Mouse (Mus musculus) MEL (cell line): ENCODE data around the gene Gm49388. TPM values are rescaled to one million over a fixed set of nuclear protein-coding genes. Genes with fewer than 3 reads are reported as not detected.

Source experiments
- DNase-seq: peaks from one replicate; pipeline ENCODE4 v3.0.0; 2011; ENCODE audit warnings: low read depth, low spot score
- H3K27ac ChIP-seq: 2 replicates; pipeline ENCODE4 v1.5.1; 2012; ENCODE audit warnings: low read depth, mild to moderate bottlenecking, control low read depth, low read length, moderate library complexity; ENCODE audit not compliant: control insufficient read depth
- H3K27me3 ChIP-seq, 2 experiments: fragments of 150-350 bp in 1 of 2; sonication (generic) in 1 of 2; 2 replicates each; pipeline ENCODE4 v1.6.1; 2012; ENCODE audit warnings: low read length in 2 of 2, mild to moderate bottlenecking in 2 of 2, improper control_type of control experiment in 1 of 2, moderate library complexity in 1 of 2; ENCODE audit not compliant: insufficient read depth in 2 of 2, control insufficient read depth in 1 of 2
- H3K36me3 ChIP-seq, 2 experiments: 2 replicates each; pipeline ENCODE4 v1.6.1; 2012 to 2014; ENCODE audit warnings: low read length in 2 of 2, improper control_type of control experiment in 1 of 2, inconsistent platforms in 1 of 2, mild to moderate bottlenecking in 1 of 2; ENCODE audit not compliant: insufficient read depth in 2 of 2, control insufficient read depth in 1 of 2
- H3K4me1 ChIP-seq, 2 experiments: fragments of 150-350 bp in 1 of 2; sonication (generic) in 1 of 2; 2 replicates each; pipeline ENCODE4 v1.6.1; 2012; ENCODE audit warnings: low read length in 2 of 2, improper control_type of control experiment in 1 of 2, mild to moderate bottlenecking in 1 of 2; ENCODE audit not compliant: insufficient read depth in 2 of 2, control insufficient read depth in 1 of 2
- H3K4me3 ChIP-seq, 2 experiments: fragments of 150-350 bp in 1 of 2; sonication (generic) in 1 of 2; 2 replicates each; pipeline ENCODE4 v1.5.1; 2012; ENCODE audit warnings: low read depth in 2 of 2, low read length in 2 of 2, mild to moderate bottlenecking in 2 of 2, moderate library complexity in 2 of 2, control low read depth in 1 of 2, improper control_type of control experiment in 1 of 2; ENCODE audit not compliant: control insufficient read depth in 1 of 2, insufficient read depth in 1 of 2
- H3K79me2 ChIP-seq: 2 replicates; pipeline ENCODE4 v1.6.1; 2012; ENCODE audit warnings: mild to moderate bottlenecking, low read length, moderate library complexity; ENCODE audit not compliant: control insufficient read depth, poor library complexity, insufficient read depth
- H3K9ac ChIP-seq: 2 replicates; pipeline ENCODE4 v1.6.1; 2012; ENCODE audit warnings: low read depth, mild to moderate bottlenecking, control low read depth, low read length, moderate library complexity; ENCODE audit not compliant: control insufficient read depth, poor library complexity, severe bottlenecking
- H3K9me3 ChIP-seq: fragments of 150-350 bp; sonication (generic); replicated peaks from 2 replicates; pipeline ENCODE4 v1.6.1; 2012; ENCODE audit warnings: mild to moderate bottlenecking, low read length, improper control_type of control experiment, moderate library complexity; ENCODE audit not compliant: insufficient read depth
- BHLHE40 ChIP-seq: IDR thresholded peaks from 2 replicates; pipeline ENCODE4 v1.6.1; 2012; ENCODE audit warnings: low read depth, mild to moderate bottlenecking, inconsistent platforms, low read length, improper control_type of control experiment, borderline replicate concordance
- CTCF ChIP-seq, 3 experiments: IDR thresholded peaks in 2 of 3; conservative IDR thresholded peaks in 1 of 3; 2 replicates each; pipeline ENCODE4 v1.5.1; 2011 to 2012; ENCODE audit warnings: low read length in 3 of 3, low read depth in 2 of 3, mild to moderate bottlenecking in 2 of 3, improper control_type of control experiment in 1 of 3, inconsistent platforms in 1 of 3, mixed read lengths in 1 of 3, moderate library complexity in 1 of 3; ENCODE audit not compliant: control insufficient read depth in 1 of 3, insufficient read depth in 1 of 3, poor library complexity in 1 of 3, severe bottlenecking in 1 of 3
- GABPA ChIP-seq: IDR thresholded peaks from 2 replicates; pipeline ENCODE4 v1.6.1; 2012; ENCODE audit warnings: low read depth, mild to moderate bottlenecking, inconsistent platforms, low read length, improper control_type of control experiment, moderate library complexity
- HCFC1 ChIP-seq: IDR thresholded peaks from 2 replicates; pipeline ENCODE4 v1.6.1; 2012; ENCODE audit warnings: low read depth, mild to moderate bottlenecking, inconsistent platforms, low read length, improper control_type of control experiment, moderate library complexity
- KAT2A ChIP-seq: conservative IDR thresholded peaks from 2 replicates; pipeline ENCODE4 v1.6.1; 2012; ENCODE audit warnings: low read depth, low read length, improper control_type of control experiment, inconsistent platforms
- MAFK ChIP-seq: IDR thresholded peaks from 2 replicates; pipeline ENCODE4 v1.6.1; 2011; ENCODE audit warnings: low read depth, mild to moderate bottlenecking, low read length, improper control_type of control experiment, borderline replicate concordance
- MAZ ChIP-seq: IDR thresholded peaks from 2 replicates; pipeline ENCODE4 v1.6.1; 2012; ENCODE audit warnings: low read depth, mild to moderate bottlenecking, inconsistent platforms, low read length, improper control_type of control experiment
- MEF2A ChIP-seq: IDR thresholded peaks from 2 replicates; pipeline ENCODE4 v1.6.1; 2014; ENCODE audit warnings: low read depth, mild to moderate bottlenecking, inconsistent platforms, low read length, improper control_type of control experiment; ENCODE audit not compliant: poor library complexity, insufficient replicate concordance, severe bottlenecking; ENCODE audit errors: extremely low read depth
- MXI1 ChIP-seq: IDR thresholded peaks from 2 replicates; pipeline ENCODE4 v1.6.1; 2011; ENCODE audit warnings: mild to moderate bottlenecking, low read depth, low read length, improper control_type of control experiment
- MYC ChIP-seq: IDR thresholded peaks from 2 replicates; pipeline ENCODE4 v1.6.1; 2011; ENCODE audit warnings: low read depth, mild to moderate bottlenecking, low read length, improper control_type of control experiment, moderate library complexity
- NRF1 ChIP-seq: IDR thresholded peaks from 2 replicates; pipeline ENCODE4 v1.6.1; 2014; ENCODE audit warnings: low read depth, mild to moderate bottlenecking, inconsistent platforms, low read length, improper control_type of control experiment, moderate library complexity; ENCODE audit not compliant: poor library complexity, insufficient read depth, severe bottlenecking
- POLR2AphosphoS2 ChIP-seq: IDR thresholded peaks from 2 replicates; pipeline ENCODE4 v1.6.1; 2011; ENCODE audit warnings: low read length, improper control_type of control experiment
- POLR2AphosphoS5 ChIP-seq: IDR thresholded peaks from 2 replicates; pipeline ENCODE4 v1.6.1; 2012; ENCODE audit warnings: low read depth, borderline replicate concordance, mild to moderate bottlenecking, inconsistent platforms, low read length, moderate library complexity, mixed read lengths
- RAD21 ChIP-seq: IDR thresholded peaks from 2 replicates; pipeline ENCODE4 v1.6.1; 2011; ENCODE audit warnings: mild to moderate bottlenecking, low read depth, low read length, improper control_type of control experiment
- SMC3 ChIP-seq: IDR thresholded peaks from 2 replicates; pipeline ENCODE4 v1.6.1; 2011; ENCODE audit warnings: low read depth, low read length, improper control_type of control experiment
- TBP ChIP-seq: IDR thresholded peaks from 2 replicates; pipeline ENCODE4 v1.8.0; 2011; ENCODE audit warnings: low read depth, low read length, improper control_type of control experiment
- USF1 ChIP-seq: IDR thresholded peaks from 2 replicates; pipeline ENCODE4 v1.6.1; 2014; ENCODE audit warnings: low read depth, mild to moderate bottlenecking, inconsistent platforms, low read length, improper control_type of control experiment, moderate library complexity
- ZC3H11A ChIP-seq: IDR thresholded peaks from 2 replicates; pipeline ENCODE4 v1.6.1; 2012; ENCODE audit warnings: low read depth, mild to moderate bottlenecking, inconsistent platforms, low read length, improper control_type of control experiment
- ZKSCAN1 ChIP-seq: IDR thresholded peaks from 2 replicates; pipeline ENCODE4 v1.6.1; 2012; ENCODE audit warnings: low read depth, mild to moderate bottlenecking, inconsistent platforms, low read length, improper control_type of control experiment, moderate library complexity
- ZMIZ1 ChIP-seq: IDR thresholded peaks from 2 replicates; pipeline ENCODE4 v1.6.1; 2012; ENCODE audit warnings: low read depth, mild to moderate bottlenecking, inconsistent platforms, low read length, improper control_type of control experiment, moderate library complexity
- polyA plus RNA-seq, 2 experiments: library from polyadenylated mRNA; stranded (reverse) in 1 of 2; unstranded in 1 of 2; fragments of >175 nt in 1 of 2; fragments of >200 nt in 1 of 2; gene quantifications; 2 replicates each; pipeline versions ENCODE4 v1.2.1 to v1.2.4; 2012; ENCODE audit warnings: low replicate concordance in 2 of 2, low read depth in 1 of 2; ENCODE audit not compliant: insufficient read length in 2 of 2, insufficient read depth in 1 of 2, missing spikeins in 1 of 2
- total RNA-seq: library from RNA; depleted of rRNA; stranded (reverse); fragments of 300-350 nt; gene quantifications from 2 replicates; pipeline ENCODE4 v1.2.3, GENCODE M21; 2012

Gm49388 gene
- total and polyA plus RNA-seq, 3 experiments: 0.73 to 1.3 TPM; not detected in 1

DNA sequence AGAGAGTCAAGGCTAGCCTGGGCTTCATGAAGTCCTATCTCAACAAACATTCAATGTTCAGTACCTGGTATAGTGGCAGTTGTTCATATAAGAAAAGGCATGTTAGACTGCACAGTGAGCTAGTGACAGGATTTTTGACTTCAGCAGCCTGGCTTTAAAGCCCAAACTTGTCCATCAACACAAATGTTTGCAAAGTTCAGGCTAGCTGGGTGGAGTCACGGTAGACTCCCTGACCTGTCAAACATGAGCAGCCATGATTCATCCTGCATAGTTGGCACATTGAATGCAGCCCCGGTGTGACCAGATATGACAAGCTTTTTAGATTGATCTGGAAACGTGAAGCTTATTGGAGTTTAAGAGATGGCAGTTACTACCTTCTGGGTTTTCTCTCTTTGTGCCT lies 13.3 kb upstream of the Gm49388 start:
- no peak overlapping the region for H3K4me3 ChIP-seq
- peak; percentile 59 for DNase-seq
- no peaks in the 10 kb centered on the region for H3K9me3 ChIP-seq
- TF ChIP-seq KAT2A (no peak), POLR2AphosphoS2 (peak; percentile 71)
- H3K9ac ChIP-seq: no peak overlapping the region
- H3K36me3 ChIP-seq: peaks cover 0 to 27% of the 10 kb centered on the region in 2 experiments; a peak in 2 of 4 replicates
- H3K4me1 ChIP-seq: peaks cover 0 to 32% of the 10 kb centered on the region in 2 experiments; a peak in 3 of 4 replicates
- H3K27me3 ChIP-seq: no peaks in the 10 kb centered on the region
- H3K79me2 ChIP-seq: peaks cover 26% of the 10 kb centered on the region
- H3K27ac ChIP-seq: peak overlapping the region; percentile 20

GRCm38 (mm10) chr7:127772557-127772956 lies 12.9 kb upstream of the Gm49388 start:
- peaks cover 0 to 27% of the 10 kb centered on the region in 2 experiments; a peak in 2 of 4 replicates for H3K36me3 ChIP-seq
- DNase-seq: no peak
- peaks cover 0 to 30% of the 10 kb centered on the region in 2 experiments; a peak in 3 of 4 replicates for H3K4me1 ChIP-seq

GRCm38 (mm10) chr7:127773664-127774384 lies 11.6 kb upstream of the Gm49388 start:
- peak; percentile 90 for DNase-seq
- peaks cover 0 to 25% of the 10 kb centered on the region in 2 experiments; a peak in 3 of 4 replicates for H3K4me1 ChIP-seq

More at GRCm38 (mm10) chr7:127772557-127772956, 12.9 kb upstream of the Gm49388 start:
- Histone ChIP-seq H3K9ac (no peak overlapping the region), H3K27me3 (no peaks in the 10 kb centered on the region), H3K79me2 (peaks cover 27% of the 10 kb centered on the region), H3K4me3 (no peak overlapping the region), H3K27ac (peak overlapping the region; percentile 20; the same call in 1 of the 2 replicates), H3K9me3 (no peaks in the 10 kb centered on the region)
- TF ChIP-seq MAFK (no peak), BHLHE40 (no peak), RAD21 (no peak), MXI1 (no peak), ZKSCAN1 (no peak), MAZ (no peak), TBP (no peak), KAT2A (no peak), MEF2A (no peak), NRF1 (no peak)

More at GRCm38 (mm10) chr7:127773664-127774384, 11.6 kb upstream of the Gm49388 start:
- Histone ChIP-seq H3K27ac (peak overlapping the region; percentile 22), H3K36me3 (peaks cover 0 to 26% of the 10 kb centered on the region in 2 experiments; a peak in 2 of 4 replicates), H3K9me3 (no peaks in the 10 kb centered on the region), H3K4me3 (no peak overlapping the region), H3K27me3 (no peaks in the 10 kb centered on the region), H3K9ac (peak overlapping the region; percentile 25; the same call in 1 of the 2 replicates), H3K79me2 (peaks cover 30% of the 10 kb centered on the region)
- TF ChIP-seq USF1 (no peak), TBP (peak; percentile 29; the same call in 1 of the 2 replicates), ZMIZ1 (no peak), HCFC1 (peak; percentile 52; the same call in 1 of the 2 replicates), ZC3H11A (peak; percentile 65), RAD21 (peak; percentile 72), CTCF (IDR thresholded peaks at IDR 0.05 in 2 of 3, conservative IDR thresholded peaks at IDR 0.05 in 1 of 3; ENCODE audit: control insufficient read depth in 1 of 3, insufficient read depth in 1 of 3, low read depth in 2 of 3, low read length in 3 of 3, poor library complexity in 1 of 3, severe bottlenecking in 1 of 3) (peak; percentile 88 to 92 (median 88)), SMC3 (peak; percentile 79), POLR2AphosphoS5 (peak; percentile 70; the same call in 1 of the 2 replicates), GABPA (no peak), MYC (no peak), MAZ (no peak)
